Mouse (Mus musculus): ENCODE results near the gene Apom. TPM values are rescaled to one million over a fixed set of nuclear protein-coding genes. Genes with fewer than 3 reads are reported as not detected.

Gene Apom
- polyA plus RNA-seq, 1 experiment from 2014 or later, result 508 TPM

DNA sequence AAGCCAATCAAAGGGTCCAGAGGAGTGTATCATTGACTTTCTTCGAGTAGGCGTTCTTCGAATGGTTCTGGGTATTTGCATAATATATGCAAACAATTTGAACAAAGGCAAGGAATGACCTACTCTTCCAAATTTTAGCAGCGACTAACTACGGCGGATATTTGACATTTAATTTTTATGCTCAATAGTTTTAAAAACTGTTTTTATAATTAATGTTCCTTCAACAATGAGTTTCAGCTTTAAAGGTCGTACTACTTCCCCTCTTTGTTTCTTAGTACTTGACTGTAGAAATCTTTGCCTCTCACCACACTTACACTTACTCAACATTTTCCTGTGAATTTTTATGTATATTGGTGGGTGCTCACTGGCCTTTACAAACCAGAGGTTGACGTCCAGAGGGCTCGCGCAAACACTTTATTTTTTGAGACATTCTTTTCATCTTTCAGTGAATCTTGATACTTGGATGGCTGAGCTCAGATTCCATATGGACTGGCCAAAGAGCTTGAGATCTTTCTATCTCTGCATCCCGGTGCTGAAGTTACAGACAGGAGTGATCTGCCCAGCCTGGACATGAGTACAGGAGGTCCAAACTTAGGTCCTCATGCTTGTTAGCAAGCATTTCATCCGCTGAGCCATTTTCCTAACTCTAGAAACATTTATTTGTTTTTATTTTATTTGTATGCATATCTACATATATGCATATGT lies 33.8 kb upstream of the Apom start:
- peak; percentile 80 for ATAC-seq
- Histone ChIP-seq H3K4me3 (peak overlapping the region; percentile 96), H3K27ac (peak overlapping the region; percentile 95), H3K27me3 (replicated peaks) (no peaks in the 10 kb centered on the region), H3K36me3 (peaks cover 23% of the 10 kb centered on the region), H3K4me2 (peak overlapping the region; percentile 78), H3K9ac (peak overlapping the region; percentile 57), H3K4me1 (peaks cover 39% of the 10 kb centered on the region), H3K9me3 (replicated peaks) (no peaks in the 10 kb centered on the region)
- 27% methylated on average over 12 of the region's 12 CpGs for WGBS (ENCODE audit: insufficient replicate concordance)

DNA sequence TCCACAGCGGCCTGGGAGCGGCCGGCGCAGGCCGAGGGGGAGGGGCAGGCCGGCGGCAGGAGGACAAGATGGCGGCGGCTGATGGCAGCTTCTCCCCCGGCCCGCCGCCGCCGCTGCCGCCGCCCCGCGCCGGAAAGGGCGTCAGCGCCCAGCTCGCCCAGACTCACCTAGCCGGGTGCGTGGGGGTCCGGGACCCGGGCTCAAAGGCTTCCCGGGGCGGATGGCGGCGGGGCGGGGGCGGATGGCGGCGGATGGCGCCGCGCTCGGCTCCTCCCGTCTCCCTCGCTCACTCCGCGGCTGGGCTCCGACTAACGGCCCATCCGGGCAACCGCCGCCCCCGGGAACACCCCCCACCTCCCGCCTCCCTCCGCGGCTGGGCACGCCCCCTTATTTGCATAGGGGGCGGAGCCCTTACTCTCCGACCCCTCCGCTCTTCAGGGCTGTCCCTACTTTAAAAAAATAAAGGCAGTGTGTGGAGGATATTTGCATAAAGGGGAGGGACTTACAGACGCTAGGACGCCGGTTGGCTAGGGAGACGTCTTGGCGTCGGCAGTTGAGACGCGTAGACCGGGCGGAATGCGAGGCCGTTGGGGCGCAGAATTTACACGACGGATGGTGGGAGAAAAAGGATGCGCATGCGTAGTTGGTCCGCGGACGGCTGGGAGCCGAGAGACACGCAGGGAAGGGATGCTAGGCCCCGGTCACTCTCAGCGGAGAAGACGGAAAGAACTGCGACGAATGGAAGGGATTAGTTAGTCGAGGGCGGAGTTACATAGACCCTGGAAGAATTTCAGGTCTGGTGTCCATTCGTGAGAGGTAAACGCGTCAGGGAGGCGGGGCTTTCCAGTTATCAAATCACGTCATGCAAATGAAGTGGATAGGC lies 33.0 kb upstream of the Apom start, which contains the start of gene Prrc2a:
TSS of gene Prrc2a (minus strand) at position 330 of the 883 bp plus-strand sequence.
- Histone ChIP-seq H3K4me3 (peak within 1 kb of the TSS; percentile 96), H3K4me2 (peak within 1 kb of the TSS; percentile 78), H3K36me3 (peaks cover 31% of the 10 kb centered on the region), H3K9me3 (replicated peaks) (no peaks in the 10 kb centered on the region), H3K4me1 (peaks cover 39% of the 10 kb centered on the region), H3K27ac (peak within 1 kb of the TSS; percentile 95), H3K27me3 (replicated peaks) (no peaks in the 10 kb centered on the region), H3K9ac (peak within 1 kb of the TSS; percentile 99)
- ATAC-seq, result peak; percentile 96
- under 1% methylated on average over 89 of the region's 89 CpGs for WGBS (ENCODE audit: insufficient replicate concordance)

DNA sequence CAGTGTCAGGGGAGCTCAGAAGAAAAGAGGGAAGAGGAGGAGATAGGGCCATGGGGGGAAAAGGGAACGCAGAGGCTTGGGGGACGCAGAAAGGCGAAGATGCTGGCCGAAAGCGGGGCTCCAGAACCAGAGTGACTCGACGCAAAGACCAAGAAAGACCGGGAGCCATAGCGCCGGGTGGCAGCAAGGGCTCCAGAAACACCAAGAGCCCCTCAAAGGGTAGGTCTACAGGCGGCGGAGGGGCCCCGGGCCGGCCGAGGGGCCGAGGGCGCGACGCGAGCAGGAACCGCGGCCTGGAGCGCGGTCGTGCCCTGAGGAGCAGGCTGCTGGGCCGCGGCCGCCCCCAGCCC lies 32.3 kb upstream of the Apom start:
- H3K4me3 ChIP-seq, result peak overlapping the region; percentile 96
- H3K4me1 ChIP-seq, result peaks cover 39% of the 10 kb centered on the region
- H3K27ac ChIP-seq, result peak overlapping the region; percentile 95
- H3K4me2 ChIP-seq, result peak overlapping the region; percentile 78
- 1% methylated on average over 28 of the region's 28 CpGs for WGBS (ENCODE audit: insufficient replicate concordance)
- peaks cover 37% of the 10 kb centered on the region for H3K36me3 ChIP-seq
- no peaks in the 10 kb centered on the region for H3K27me3 ChIP-seq (replicated peaks)
- peak overlapping the region; percentile 99 for H3K9ac ChIP-seq
- no peak for ATAC-seq
- no peaks in the 10 kb centered on the region for H3K9me3 ChIP-seq (replicated peaks)

DNA sequence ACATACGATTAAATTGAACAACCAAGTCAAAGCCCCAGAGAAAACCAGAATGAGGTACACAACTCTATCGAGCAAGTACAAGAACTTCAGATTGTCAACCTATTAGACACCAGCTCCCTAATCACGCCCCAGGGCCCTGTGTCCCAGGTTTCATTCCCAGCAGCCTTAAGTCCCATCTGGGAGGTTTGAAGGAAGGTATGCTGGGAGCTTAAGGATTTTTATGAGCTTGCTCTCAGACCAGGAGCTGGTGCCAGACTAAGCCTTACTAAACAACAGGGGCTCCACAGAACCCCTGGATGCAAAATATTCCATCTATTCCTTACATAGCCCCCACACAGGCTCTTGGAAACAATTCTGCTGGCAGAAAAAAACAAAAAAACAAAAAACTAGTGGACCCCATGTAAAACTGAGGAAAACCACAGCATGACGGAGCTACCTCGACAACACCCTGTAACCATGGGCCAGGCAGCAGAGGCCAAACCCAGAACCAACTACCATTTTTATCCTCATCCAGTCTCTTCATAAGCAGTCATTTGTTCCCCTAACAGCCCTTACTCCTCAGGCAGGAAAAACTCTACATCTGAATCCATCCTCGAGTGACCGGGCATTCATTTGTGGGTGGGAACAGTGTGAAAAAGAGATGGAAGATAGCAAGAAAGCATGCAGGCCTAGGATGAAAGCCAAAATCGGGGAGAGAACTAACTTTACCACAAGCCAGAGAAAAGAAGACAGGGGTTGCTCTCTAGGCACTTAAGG lies 31.7 kb upstream of the Apom start:
- Histone ChIP-seq H3K27me3 (replicated peaks) (no peaks in the 10 kb centered on the region), H3K9ac (peak overlapping the region; percentile 99), H3K4me1 (peaks cover 39% of the 10 kb centered on the region), H3K9me3 (replicated peaks) (no peaks in the 10 kb centered on the region), H3K4me2 (peak overlapping the region; percentile 78), H3K27ac (peak overlapping the region; percentile 95), H3K4me3 (peak overlapping the region; percentile 96), H3K36me3 (peaks cover 44% of the 10 kb centered on the region)
- ATAC-seq, result no peak
- 15% methylated on average over 8 of the region's 8 CpGs for WGBS (ENCODE audit: insufficient replicate concordance)

DNA sequence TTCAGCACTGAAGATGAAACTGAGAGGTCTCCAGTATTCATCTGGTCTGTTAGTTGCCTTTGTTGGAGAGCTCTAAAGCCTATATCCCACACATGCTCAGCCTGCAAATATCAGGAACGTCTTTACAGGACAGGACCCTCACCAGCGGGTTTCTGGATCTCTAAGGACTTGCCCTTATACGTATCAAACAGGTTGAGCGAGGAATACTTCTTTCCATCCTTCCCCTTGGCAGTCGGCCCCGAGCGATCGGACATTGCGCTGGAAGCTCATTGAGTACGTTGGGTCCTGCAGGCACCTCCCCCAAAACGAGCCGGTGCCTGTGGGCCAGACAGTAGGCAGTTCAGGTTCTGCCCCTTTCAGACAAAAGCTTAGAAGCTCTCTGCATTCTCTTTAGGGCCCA lies 30.9 kb upstream of the Apom start:
- peak overlapping the region; percentile 96 for H3K4me3 ChIP-seq
- H3K4me1 ChIP-seq, result peaks cover 39% of the 10 kb centered on the region
- H3K27me3 ChIP-seq (replicated peaks), result no peaks in the 10 kb centered on the region
- H3K9ac ChIP-seq, result peak overlapping the region; percentile 99
- peak overlapping the region; percentile 78 for H3K4me2 ChIP-seq
- WGBS (ENCODE audit: insufficient replicate concordance), result 64% methylated on average over 12 of the region's 12 CpGs
- no peak overlapping the region; the same call in 1 of the 2 replicates for H3K27ac ChIP-seq
- H3K9me3 ChIP-seq (replicated peaks), result no peaks in the 10 kb centered on the region
- H3K36me3 ChIP-seq, result peaks cover 52% of the 10 kb centered on the region
- no peak for ATAC-seq

DNA sequence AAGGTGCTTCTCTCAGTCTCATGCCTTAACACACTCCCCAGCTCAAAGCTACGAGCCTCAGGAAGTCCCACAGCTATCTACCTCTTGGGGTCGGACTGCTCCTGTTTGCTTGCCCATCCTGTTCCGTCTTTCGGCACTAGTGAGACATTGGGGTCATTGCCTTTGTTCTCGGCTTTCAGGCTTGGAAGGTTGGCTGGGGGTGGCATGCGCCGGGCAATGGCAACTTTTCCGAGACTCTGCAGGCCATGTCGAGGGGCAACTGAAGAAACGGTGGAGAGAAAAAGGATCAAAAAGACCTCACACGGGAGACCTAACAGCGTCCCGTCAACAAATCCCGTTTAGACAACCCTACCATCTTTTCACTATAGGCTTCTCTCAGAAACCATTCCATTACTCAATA lies 30.3 kb upstream of the Apom start:
- H3K9ac ChIP-seq, result peak overlapping the region; percentile 99; the same call in 1 of the 2 replicates
- H3K36me3 ChIP-seq, result peaks cover 58% of the 10 kb centered on the region
- no peaks in the 10 kb centered on the region for H3K27me3 ChIP-seq (replicated peaks)
- H3K4me2 ChIP-seq, result peak overlapping the region; percentile 78
- 0 out of 2 replicates have a peak overlapping the region, but pooled peaks have one; percentile 3 for H3K4me3 ChIP-seq
- ATAC-seq, result no peak
- H3K27ac ChIP-seq, result no peak overlapping the region
- 80% methylated on average over 14 of the region's 14 CpGs for WGBS (ENCODE audit: insufficient replicate concordance)
- H3K9me3 ChIP-seq (replicated peaks), result no peaks in the 10 kb centered on the region
- peaks cover 39% of the 10 kb centered on the region for H3K4me1 ChIP-seq

DNA sequence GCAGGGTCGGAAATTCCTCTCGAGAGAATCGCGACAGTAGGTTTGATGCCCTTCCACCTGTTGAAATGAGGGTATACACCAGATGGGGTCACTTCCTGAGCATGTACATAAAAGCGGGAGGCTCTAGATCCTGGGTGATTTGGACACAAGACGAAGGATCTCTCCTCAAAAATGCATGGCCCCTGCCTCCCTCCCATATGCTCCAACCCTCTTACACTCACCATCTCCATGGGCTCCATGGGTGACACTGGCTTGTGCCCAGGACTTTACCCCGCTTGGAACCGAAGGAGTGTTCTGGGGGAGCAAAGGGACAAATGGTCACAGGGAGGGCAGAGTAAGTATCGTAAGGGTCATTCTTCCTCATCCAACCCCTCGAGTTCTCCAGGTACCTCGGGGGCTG lies 29.6 kb upstream of the Apom start:
- ATAC-seq, result no peak
- Histone ChIP-seq H3K36me3 (peaks cover 65% of the 10 kb centered on the region), H3K27ac (no peak overlapping the region)

DNA sequence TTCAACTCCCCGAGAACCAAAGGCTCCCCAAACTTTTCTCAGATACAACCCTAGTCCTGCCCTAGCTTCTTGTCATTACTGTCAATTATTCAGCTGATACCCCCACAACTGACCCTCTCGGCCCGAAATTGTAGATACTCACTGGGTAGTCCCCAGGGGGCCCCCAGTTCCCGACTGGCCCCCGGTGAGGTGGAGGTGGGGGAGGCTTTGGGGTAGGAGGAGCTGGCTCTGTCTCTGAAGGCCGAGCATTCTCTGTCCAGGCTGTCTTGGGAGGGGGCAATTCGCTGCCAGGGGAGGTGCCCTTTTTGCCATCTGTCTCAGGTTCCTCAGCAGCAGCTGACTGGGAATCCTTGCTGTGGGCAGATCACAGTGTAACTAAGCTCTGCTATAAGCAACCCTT lies 27.8 kb upstream of the Apom start:
- ATAC-seq, result no peak
- Histone ChIP-seq H3K4me3 (no peak overlapping the region), H3K27ac (no peak overlapping the region), H3K36me3 (peaks cover 83% of the 10 kb centered on the region), H3K4me2 (no peak overlapping the region), H3K9me3 (replicated peaks) (no peaks in the 10 kb centered on the region), H3K9ac (no peak overlapping the region), H3K4me1 (peaks cover 30% of the 10 kb centered on the region), H3K27me3 (replicated peaks) (no peaks in the 10 kb centered on the region)
- WGBS (ENCODE audit: insufficient replicate concordance), result 80% methylated on average over 7 of the region's 7 CpGs

More for the DNA sequence above, 29.6 kb upstream of the Apom start:
- H3K9me3 ChIP-seq (replicated peaks), result no peaks in the 10 kb centered on the region
- no peak overlapping the region for H3K4me3 ChIP-seq
- H3K4me1 ChIP-seq, result peaks cover 39% of the 10 kb centered on the region
- no peaks in the 10 kb centered on the region for H3K27me3 ChIP-seq (replicated peaks)
- 86% methylated on average over 11 of the region's 11 CpGs for WGBS (ENCODE audit: insufficient replicate concordance)
- H3K4me2 ChIP-seq, result no peak overlapping the region
- 0 out of 2 replicates have a peak overlapping the region, but pooled peaks have one; percentile 15 for H3K9ac ChIP-seq

DNA sequence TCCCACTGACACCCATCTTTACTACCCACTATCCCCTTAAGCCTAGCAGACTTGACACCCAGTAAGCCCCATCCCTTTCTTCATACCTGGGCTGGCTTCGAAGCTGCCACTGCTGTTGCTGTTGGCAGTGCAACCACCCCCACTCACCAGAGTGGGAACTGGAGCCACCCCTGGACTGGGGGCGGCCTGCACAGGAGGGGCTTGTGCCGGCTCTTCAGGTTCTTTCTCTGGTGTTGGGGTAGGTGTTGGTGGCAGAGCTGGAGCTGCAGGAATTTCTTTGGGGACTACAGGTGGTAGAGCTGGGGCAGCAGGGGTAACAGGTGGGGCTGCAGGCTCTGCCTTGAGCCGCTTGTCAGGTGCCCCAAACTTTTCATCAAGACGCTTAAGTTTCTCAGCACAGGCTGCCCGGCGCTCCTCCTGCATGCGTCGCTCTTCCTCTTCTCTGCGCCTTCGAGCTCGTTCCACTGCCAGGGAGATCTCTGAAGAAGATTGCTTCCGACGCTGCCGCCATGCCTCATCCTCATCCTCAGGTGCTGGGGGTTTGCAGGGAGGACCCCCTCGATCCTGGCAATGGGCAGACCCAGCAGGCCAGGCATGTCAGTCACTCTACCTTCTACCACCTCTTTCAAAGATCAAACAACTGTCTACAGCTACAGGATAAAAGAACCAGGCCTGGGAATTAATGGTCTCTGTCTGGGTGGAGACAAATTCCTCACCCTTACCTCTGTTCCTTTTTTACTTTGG lies 27.2 kb upstream of the Apom start:
- Histone ChIP-seq H3K27me3 (replicated peaks) (no peaks in the 10 kb centered on the region), H3K27ac (no peak overlapping the region), H3K4me1 (peaks cover 30% of the 10 kb centered on the region), H3K9ac (no peak overlapping the region), H3K9me3 (replicated peaks) (no peaks in the 10 kb centered on the region), H3K36me3 (peaks cover 89% of the 10 kb centered on the region), H3K4me2 (no peak overlapping the region), H3K4me3 (no peak overlapping the region)
- ATAC-seq, result no peak
- WGBS (ENCODE audit: insufficient replicate concordance), result 84% methylated on average over 16 of the region's 16 CpGs

DNA sequence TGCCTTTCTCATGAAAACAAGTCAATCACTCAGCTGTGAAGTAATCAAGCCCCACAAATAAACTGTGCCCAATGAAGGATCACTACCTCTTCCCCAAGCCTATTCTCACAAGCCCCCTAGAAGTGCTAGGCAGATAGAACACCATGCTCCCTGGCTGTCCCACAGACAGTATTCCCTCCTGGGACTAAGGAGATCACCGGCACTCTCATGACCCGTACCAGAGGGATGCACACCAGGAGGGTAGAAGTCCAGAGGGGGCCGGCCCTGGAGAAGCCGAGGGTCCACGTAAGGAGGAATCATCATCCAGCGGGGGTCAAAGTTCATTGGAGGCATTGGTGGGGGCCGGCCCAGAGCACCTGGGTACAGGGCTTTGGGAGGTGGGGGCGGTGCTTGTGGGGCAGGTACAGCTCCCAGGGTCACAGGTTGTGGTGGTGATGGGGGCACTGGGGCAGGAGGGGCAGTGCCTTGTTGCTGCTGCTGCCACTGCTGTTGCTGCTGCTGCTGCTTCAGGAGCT lies 25.9 kb upstream of the Apom start:
- H3K9ac ChIP-seq, result no peak overlapping the region
- WGBS (ENCODE audit: insufficient replicate concordance), result 85% methylated on average over 8 of the region's 8 CpGs

DNA sequence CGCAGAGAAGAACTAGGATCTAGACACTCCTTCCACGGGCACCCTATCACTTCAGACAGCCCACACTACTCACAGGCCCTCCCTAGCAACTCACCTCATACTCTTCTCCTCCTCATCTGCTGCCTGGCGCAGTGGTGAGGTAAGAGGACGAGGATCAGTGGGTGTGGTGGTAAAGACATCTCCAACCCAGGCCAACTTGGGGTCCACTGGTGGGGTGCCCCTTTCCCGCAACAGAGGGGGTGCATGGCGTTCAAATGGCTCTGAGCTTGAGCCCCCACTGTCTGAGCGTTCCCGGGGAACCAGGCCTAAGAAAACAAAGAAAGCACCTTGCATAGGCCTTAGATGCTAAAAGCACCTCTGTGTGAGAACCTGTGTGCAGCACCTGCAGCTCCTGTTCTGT lies 25.4 kb upstream of the Apom start:
- H3K9ac ChIP-seq, result no peak overlapping the region
- H3K27ac ChIP-seq, result no peak overlapping the region
- no peaks in the 10 kb centered on the region for H3K27me3 ChIP-seq (replicated peaks)
- no peak for ATAC-seq
- 86% methylated on average over 8 of the region's 8 CpGs for WGBS (ENCODE audit: insufficient replicate concordance)
- H3K4me3 ChIP-seq, result no peak overlapping the region
- H3K9me3 ChIP-seq (replicated peaks), result no peaks in the 10 kb centered on the region
- H3K4me2 ChIP-seq, result no peak overlapping the region
- peaks cover 100% of the 10 kb centered on the region for H3K36me3 ChIP-seq
- H3K4me1 ChIP-seq, result peaks cover 12% of the 10 kb centered on the region

More for the DNA sequence above, 25.9 kb upstream of the Apom start:
- no peak overlapping the region for H3K4me2 ChIP-seq
- no peak overlapping the region for H3K4me3 ChIP-seq
- H3K27ac ChIP-seq, result no peak overlapping the region
- peaks cover 100% of the 10 kb centered on the region for H3K36me3 ChIP-seq
- H3K4me1 ChIP-seq, result peaks cover 17% of the 10 kb centered on the region
- no peak for ATAC-seq
- H3K27me3 ChIP-seq (replicated peaks), result no peaks in the 10 kb centered on the region
- H3K9me3 ChIP-seq (replicated peaks), result no peaks in the 10 kb centered on the region
